Mouse (Mus musculus) bone marrow, adult 2 months (tissue): ENCODE measurements around the gene Lmbr1. TPM values are rescaled to one million over a fixed set of nuclear protein-coding genes. Genes with fewer than 3 reads are reported as not detected.

Source experiments
- H3K27ac ChIP-seq: fragments of 200-500 bp; 2 replicates; pipeline ENCODE4 v1.5.1; 2012; ENCODE audit warnings: low read depth, mild to moderate bottlenecking, control low read depth, inconsistent platforms, low read length; ENCODE audit not compliant: control insufficient read depth, poor library complexity, insufficient read depth
- H3K4me1 ChIP-seq: fragments of 200-500 bp; 2 replicates; pipeline ENCODE4 v1.6.1; 2011; ENCODE audit warnings: low read length; ENCODE audit not compliant: control insufficient read depth, insufficient read depth
- H3K4me3 ChIP-seq: fragments of 200-500 bp; replicated peaks from 2 replicates; pipeline ENCODE3; 2011; ENCODE audit warnings: mild to moderate bottlenecking, low read depth, low read length, control low read depth; ENCODE audit not compliant: control insufficient read depth
- CTCF ChIP-seq: fragments of 200-500 bp; IDR thresholded peaks from 2 replicates; pipeline ENCODE4 v1.5.1; 2011; ENCODE audit warnings: low read length, control low read depth; ENCODE audit not compliant: control insufficient read depth, insufficient read depth
- POLR2A ChIP-seq: fragments of 200-500 bp; IDR thresholded peaks from 2 replicates; pipeline ENCODE4 v1.6.1; 2011; ENCODE audit warnings: low read depth, mild to moderate bottlenecking, control low read depth, low read length, borderline replicate concordance; ENCODE audit not compliant: control insufficient read depth
- WGBS: fragments of 180-500 bp; shearing (Covaris S2); methylation state at CpG from one replicate; pipeline ENCODE4 v1.1.7; 2018; 5-methylcytosine and 5-hydroxymethylcytosine counted together
- polyA plus RNA-seq: library from polyadenylated mRNA; stranded (reverse); fragments of >200 nt; gene quantifications from 2 replicates; pipeline ENCODE4 v1.2.4, GENCODE M21; 2011; ENCODE audit warnings: low replicate concordance; ENCODE audit not compliant: missing spikeins, insufficient read depth, insufficient read length

Gene Lmbr1
- polyA plus RNA-seq, 1 experiment, result 2.2 TPM

DNA sequence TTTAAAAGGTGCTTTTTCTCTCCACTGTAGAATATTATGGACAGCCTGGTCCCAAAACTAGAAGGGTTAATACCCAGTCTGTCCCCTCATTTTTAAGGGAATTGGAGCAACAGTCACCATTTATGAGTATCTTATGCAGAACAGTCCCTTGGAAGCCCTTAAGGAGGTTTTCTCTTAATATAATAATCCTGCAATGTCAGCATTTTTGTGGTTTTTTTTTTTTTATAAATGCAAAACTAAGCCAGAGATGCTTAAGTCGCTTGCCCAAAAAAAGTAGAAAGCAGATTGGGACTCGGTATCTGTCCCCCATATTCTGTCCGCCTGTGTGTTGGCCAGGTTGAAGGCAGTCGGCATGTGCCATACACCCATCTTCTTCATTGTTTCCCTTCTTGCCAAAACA, 181.0 kb downstream of the Lmbr1 start:
- WGBS, result 75% methylated on average over 4 of the region's 4 CpGs

DNA sequence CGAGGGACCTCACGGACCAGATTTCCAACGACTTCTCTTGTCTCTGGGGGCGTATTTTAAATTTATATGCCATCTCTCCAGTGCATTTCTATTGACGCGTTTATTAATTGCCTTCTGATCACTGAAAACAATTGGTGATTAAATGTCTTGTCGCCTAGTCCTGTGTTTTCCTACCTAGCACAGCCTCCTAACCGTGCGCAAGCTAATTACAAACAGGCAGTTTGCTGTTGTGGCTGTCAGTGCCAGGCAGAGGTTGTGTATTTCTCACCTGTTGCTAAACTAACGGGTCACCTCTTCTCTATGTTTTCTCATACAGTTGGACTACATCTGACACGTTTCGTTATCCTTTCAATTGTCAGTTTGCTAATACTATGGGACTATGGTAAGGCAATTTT, 181.9 kb downstream of the Lmbr1 start:
- H3K4me1 ChIP-seq, result no peaks in the 10 kb centered on the region
- H3K4me3 ChIP-seq, result no peak overlapping the region
- no peak overlapping the region for H3K27ac ChIP-seq
- 12% methylated on average over 12 of the region's 12 CpGs for WGBS
- TF ChIP-seq POLR2A (no peak), CTCF (no peak)

More for the DNA sequence above, 181.0 kb downstream of the Lmbr1 start:
- Histone ChIP-seq H3K4me3 (no peak overlapping the region), H3K27ac (no peak overlapping the region), H3K4me1 (no peaks in the 10 kb centered on the region)
- TF ChIP-seq CTCF (no peak), POLR2A (no peak)

DNA sequence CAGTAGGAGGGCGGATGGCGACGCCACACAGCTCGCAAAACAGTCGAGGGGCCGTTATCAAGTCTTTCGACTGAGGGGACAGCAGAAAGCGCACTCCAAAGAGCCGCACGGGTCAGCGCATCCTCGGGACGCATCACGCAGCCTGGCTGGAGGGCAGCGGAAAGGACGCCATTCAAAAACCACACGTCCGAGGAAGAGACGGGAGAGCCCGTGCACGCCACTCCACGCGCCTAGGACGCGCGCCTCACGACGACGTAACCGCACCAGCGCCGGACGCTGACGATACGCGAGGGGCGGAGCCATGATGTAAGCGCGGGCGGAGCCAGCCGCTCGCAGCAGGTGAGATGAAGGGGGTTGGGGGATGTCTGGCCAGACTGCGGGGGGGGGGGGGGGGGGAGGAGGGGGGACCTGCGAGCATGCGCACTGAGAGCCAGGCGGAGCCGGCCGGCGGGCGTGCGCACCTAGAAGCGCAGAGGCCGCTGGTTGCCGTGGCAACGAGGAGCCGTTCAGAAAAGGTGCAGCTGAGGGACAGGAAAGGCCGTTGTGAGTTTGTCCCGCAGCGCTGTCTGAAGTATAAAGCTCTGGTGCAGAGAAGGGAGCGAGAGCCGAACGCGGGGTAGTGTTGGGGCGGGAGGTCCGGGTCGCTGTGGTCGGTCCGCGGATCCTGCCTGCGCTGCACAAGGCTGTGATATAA, 182.5 kb downstream of the Lmbr1 start, which contains the start of gene Rnf32:
TSS of gene Rnf32 (plus strand) at position 423 of the 694 bp plus-strand sequence.
- 2% methylated on average over 68 of the region's 70 CpGs for WGBS
- no peaks in the 10 kb centered on the region for H3K4me1 ChIP-seq
- peak within 1 kb of the TSS; percentile 42 for H3K4me3 ChIP-seq
- TF ChIP-seq POLR2A, result no peak
- TF ChIP-seq CTCF, result no peak
- no peak within 1 kb of the TSS for H3K27ac ChIP-seq

DNA sequence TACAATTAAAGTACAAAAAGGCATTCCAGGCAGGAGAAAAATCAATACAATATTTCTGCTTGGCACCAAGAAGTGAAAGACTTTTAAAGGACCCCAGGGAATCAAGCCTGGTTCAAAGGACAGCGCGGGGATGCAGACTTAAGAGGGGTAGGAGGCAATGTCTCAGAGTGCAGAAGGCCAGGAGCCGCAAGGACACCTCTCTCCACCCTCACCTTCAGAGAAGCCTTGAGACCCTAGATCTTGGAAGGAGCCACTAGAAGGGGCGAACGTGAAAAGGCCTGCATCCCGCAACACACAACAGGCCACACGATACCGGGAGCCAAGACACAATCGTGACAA, 183.0 kb downstream of the Lmbr1 start:
- H3K4me1 ChIP-seq, result no peaks in the 10 kb centered on the region
- H3K27ac ChIP-seq, result no peak overlapping the region
- no peak for TF ChIP-seq POLR2A
- TF ChIP-seq CTCF, result no peak
- 33% methylated on average over 9 of the region's 9 CpGs for WGBS
- H3K4me3 ChIP-seq, result no peak overlapping the region

DNA sequence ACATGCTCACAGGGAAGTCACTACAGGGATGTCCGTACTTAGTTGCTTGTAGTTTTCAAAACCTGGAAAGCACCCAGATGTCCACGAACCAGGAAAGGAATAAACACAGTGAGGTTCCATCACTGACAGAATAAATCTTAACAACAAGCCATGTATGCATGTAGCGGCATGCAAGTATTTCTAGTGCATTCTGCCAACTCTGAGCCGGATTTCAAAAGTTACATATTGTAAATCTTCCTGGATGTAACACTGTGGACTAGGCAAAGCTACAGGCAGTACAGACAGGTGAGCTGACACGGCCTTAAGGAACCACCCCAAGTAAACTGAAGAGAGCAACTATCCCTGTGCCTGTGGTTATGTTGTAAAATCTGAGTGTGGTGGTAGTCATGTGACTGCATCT, 191.4 kb downstream of the Lmbr1 start:
- no peak for TF ChIP-seq CTCF
- no peak for TF ChIP-seq POLR2A
- no peak overlapping the region for H3K4me3 ChIP-seq
- 73% methylated on average over 5 of the region's 5 CpGs for WGBS
- no peak overlapping the region for H3K27ac ChIP-seq
- H3K4me1 ChIP-seq, result no peaks in the 10 kb centered on the region

Other genes starting within 250 kb of the Lmbr1 start
- not detected in 2 replicates for gene Rnf32, start 182.4 kb downstream of the Lmbr1 start, polyA plus RNA-seq
- 3.4 and 3.9 TPM in 2 replicates for gene Nom1, start 56.3 kb upstream of the Lmbr1 start, polyA plus RNA-seq
- gene Mnx1, start 100.1 kb upstream of the Lmbr1 start, polyA plus RNA-seq, result not detected in 2 replicates
- gene Ube3c, start 190.9 kb upstream of the Lmbr1 start, polyA plus RNA-seq, result 8.1 and 12.1 TPM in 2 replicates